Mouse (Mus musculus) A20 (cell line): Measurements from ENCODE around the gene Kcnk12.

Experiments
- DNase-seq: peaks from one replicate; pipeline ENCODE4 v3.0.0-alpha.2; 2011; ENCODE audit warnings: low read depth, low spot score

Gene Kcnk12

DNA sequence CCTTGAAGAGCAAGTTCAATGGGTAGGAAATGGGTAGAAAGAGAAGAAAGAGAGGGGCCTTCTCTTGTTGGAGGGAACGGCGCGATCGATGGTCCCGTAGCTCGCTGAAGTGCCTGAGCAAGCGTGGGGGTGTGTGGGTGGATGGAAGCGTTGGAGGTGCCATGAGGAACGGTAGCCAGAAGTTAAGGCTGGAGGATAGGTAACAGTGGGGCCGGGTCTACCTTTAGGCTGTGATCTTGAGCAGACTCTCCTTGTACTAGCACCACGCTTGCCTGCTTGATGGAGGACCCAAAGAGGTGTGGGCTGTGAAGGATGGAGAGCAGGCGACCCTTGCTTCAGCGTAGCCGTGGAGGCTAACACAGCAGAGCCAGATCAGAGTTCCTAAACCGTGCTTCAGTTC lies 12.1 kb downstream of the Kcnk12 start:
- no peak for DNase-seq

DNA sequence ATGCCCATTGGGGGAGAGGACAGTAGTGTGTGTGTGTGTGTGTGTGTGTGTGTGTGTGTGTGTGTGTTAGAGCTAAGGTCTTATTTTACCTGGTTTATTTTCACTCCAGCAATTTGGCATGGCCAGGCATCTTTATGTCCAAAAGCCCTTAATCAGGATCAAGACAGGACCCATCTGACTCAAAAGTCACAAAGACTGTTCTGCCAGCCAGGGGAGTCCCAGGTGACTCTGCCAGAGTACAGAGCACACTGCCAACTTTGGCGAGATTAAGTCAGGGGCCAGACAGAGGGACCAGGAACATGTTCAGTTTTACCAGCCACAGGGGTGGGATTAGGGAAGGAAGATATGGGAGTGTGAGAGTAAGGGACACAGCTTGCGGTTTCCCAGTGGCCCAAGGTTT lies 12.9 kb downstream of the Kcnk12 start:
- DNase-seq, result no peak

DNA sequence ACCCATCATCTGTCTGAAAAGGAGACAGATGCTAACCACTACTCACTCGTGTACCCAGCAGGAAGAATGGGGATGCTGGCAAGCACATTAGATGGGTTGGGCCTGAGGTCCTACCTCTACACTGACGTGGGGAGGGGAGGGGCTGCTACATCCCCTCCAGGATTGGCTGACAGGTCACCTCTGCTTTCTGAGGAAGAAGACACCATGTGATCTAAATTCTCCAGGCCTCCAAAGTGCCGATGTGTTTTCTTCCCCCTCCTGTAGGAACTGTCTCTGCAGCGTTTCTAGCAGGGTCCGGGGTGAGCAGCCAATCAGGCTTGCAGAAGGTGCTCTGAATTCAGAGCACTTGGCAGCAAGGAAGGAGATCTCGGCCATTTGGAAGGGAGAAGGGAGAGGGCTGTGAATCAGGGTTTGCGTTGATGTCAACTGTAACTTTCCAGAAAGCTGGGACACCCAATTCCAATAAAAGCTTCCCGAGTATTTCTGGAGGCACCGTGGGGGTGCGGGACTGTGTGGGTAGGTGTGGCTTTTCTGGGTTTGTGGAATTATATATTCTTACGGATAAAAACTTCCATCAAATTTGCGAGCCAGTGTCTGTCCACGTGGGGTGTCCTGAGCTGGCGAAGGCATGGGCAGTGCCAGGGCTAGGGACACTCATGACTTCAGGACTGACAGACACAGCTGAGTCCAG lies 13.5 kb downstream of the Kcnk12 start:
- no peak for DNase-seq

DNA sequence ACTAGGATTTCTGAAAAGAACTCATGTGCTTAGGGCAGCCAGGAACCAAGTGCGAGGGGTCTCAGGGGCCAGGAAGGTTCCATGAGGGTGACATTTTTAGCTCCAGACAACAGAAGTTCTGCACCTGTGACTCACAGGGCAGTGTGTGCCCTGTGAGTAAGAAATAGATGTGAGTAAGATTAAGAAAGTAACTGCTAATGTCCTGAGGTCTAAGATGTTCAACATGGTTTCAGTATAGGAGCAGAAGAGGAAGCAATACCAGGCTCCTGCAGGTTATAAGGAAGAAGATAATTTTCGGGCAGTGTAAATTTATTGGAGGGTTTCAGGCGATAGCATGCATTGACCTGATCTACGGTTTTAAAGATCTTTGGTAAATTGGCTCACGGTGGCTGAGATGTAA lies 16.6 kb downstream of the Kcnk12 start:
- peak; percentile 55 for DNase-seq

DNA sequence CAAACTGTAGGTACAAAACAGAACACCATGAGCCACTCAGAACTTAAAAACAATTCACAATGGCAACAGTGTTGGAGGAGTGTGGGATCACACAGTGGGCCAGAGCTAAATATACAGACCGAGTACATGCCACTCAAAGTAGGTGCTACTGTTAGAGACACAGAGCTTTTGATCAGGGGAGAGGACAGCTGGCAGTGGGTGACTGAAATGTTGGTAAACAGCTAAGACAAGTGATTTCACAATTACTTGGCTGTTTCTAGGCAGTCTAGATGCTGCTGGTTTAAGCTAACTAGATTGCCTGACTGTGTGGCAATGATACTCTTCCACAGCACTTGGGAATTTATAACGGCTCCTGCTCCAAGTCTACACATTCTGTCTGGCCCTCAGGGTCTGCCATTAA lies 17.6 kb downstream of the Kcnk12 start:
- no peak for DNase-seq

DNA sequence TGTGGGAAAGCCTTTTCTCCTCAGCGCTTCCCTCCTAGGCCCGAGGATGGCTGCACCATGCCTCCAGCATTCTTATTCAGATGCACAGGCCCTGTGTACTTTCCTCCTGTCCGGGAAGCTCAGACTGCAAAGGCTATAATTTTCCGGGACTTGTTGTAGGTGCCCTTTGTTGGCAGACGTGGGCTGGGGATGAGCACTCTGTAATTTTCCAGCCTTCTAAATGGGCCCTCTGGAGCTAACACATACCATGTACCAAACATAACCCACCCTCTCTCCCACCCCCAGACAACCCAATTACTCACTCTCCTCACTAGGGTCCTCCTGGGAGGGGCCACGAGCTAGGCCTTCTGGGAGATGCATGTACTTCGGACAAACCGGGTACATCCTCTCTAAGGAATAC lies 22.8 kb downstream of the Kcnk12 start:
- no peak for DNase-seq

DNA sequence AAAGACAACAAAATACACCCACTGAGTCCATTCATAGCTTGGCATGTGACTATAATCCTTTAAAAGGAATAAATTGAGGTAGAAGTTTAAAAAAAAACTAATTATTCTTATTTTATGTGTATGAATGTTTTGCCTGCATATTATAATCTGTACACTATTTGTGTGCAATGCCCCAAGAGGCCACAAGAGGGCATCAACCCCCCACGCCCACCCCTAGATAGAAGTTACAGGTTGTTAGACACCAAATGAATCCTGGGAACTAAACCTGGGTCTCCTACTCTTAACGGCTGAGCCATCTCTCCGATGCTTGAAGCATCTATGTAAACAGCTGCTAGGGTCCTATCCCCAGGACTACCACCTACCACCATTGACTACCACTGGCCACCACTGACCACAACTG lies 24.6 kb downstream of the Kcnk12 start:
- DNase-seq, result peak; percentile 63

DNA sequence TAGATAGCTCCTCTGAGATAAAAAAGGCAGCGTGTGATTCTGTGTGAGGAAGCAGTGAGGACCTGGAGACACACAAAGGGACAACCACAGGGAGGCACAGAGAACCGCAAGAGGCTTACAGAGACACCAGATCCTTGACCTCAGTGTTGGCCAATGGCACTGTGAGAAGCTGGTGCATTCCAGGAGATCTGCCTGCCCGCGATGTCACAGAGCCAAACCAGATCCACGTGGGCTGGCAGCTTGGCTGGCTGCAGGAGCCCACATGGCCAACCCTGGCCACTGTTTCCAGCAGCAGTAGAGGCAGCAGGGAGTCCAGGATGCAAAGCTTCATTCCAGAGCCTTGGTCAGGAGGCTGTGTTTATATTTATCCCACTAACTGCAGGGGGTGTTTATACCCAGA lies 27.0 kb downstream of the Kcnk12 start:
- no peak for DNase-seq

DNA sequence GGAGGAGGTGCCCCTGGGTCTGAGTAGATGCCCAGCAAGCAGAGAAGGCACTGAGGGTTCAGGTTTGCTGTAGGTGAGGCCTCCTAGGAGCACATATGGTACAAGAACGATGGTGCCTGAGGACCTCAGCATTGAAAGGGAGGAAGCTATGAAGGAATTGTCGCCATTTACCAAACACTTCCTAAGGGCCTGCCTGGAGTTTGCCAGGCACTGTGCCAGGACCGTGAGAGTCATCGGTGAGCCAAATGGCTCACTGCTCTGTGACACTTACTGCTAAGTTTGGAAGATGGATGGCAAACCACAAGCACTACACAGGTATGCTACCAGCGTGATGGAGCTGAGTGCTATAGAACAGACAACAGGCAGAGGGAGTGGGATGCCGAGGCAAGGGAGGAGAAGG lies 30.9 kb downstream of the Kcnk12 start:
- DNase-seq, result no peak

DNA sequence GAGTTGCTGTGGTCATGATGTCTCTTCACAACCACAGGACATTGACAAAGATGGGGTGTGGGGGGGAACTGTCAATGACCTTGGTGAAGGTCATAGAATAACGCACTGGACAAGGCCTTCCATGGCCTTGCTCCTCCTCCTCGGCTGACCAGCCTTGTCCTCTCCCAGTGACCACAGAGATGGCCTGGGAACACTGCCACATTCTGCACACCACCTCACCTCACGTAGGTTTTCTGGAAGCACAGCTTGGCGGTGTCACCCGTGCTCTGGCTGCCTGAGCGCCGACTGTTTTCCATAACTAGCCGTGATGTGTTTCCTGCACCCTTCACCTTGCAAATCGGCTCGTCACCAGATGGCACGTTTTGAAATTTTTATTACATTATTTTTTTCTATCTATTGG lies 32.8 kb downstream of the Kcnk12 start:
- DNase-seq, result no peak

DNA sequence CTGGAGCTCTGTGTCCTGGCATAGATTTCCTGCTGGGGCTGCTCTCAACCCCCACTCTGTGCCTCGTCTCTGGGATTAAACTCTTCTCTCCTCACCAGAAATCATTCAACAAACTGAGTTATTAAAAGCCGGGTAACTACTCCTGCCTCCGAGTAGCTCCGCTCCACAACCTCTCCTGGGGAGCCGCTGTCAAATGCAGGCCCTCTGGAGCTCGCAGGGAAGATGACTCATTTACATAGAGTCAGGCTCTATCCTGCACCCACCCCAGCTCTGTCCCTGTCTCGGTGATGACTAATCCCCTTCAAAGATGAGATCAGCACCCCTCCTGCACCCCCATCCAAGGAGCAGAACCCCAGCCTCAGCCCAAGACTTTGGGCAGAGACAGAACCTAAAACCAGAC lies 34.6 kb downstream of the Kcnk12 start:
- DNase-seq, result no peak

DNA sequence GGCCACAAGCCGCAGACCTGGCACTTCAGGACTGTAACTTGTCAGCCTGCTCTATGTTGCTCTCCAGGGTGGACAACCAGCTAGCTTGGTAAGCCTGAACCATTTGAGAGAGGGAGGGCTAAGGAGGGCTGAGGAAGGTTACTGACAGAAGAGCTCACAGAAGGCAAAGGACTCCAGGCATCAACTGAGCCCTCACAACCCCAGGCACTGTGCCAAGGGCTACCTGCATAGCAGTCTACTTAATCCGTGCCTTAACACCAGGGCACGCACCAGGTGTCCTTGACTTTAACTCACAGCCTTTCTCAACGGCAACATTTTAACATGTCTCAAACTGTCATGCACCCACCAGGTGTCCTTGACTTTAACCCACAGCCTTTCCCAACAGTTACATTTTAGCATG lies 37.5 kb downstream of the Kcnk12 start:
- DNase-seq, result no peak

DNA sequence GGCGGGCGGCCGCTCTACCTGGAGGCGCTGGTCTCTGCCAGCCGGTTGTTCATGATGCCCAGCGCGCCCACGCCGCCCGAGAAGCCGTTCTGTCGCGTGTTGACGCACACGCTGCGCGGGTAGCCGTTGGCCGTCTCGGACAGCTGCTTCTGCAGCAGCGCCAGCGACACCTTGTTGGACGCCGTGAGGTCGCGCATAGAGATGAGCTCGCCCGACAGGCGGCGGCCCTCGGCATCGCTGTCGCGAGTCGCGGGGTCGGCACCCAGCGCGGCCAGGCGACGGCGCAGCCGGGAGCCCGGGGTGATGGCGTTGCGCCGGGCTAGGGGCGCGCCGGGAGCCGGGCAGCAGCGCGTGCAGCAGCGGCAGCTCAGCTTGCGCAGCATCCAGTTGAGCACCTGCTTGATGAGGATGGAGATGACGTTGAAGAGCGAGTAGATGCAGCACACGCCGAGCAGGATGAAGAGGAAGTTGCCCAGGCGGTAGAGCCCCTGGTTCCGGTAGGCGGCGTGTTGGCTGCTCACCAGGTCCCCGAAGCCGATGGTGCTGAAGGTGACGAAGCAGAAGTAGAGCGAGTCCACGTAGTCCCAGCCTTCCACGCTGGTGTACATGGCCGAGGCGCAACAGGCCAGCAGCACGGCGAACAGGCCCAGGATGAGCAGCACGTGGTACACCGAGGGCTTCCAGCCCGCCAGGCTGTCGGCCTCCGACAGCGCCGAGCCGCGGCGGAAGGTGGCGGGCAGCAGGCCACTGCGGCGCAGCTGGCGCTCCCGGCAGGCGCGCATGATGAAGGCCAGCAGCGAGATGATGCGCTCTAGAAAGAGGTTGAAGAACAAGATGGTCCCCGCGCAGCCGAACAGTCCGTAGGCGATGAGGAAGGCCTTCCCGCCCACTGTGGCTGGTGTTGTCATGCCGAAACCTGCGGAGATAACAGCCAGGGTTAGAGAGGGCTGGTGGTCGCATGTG lies 51.6 kb downstream of the Kcnk12 start:
- peak; percentile 84 for DNase-seq

DNA sequence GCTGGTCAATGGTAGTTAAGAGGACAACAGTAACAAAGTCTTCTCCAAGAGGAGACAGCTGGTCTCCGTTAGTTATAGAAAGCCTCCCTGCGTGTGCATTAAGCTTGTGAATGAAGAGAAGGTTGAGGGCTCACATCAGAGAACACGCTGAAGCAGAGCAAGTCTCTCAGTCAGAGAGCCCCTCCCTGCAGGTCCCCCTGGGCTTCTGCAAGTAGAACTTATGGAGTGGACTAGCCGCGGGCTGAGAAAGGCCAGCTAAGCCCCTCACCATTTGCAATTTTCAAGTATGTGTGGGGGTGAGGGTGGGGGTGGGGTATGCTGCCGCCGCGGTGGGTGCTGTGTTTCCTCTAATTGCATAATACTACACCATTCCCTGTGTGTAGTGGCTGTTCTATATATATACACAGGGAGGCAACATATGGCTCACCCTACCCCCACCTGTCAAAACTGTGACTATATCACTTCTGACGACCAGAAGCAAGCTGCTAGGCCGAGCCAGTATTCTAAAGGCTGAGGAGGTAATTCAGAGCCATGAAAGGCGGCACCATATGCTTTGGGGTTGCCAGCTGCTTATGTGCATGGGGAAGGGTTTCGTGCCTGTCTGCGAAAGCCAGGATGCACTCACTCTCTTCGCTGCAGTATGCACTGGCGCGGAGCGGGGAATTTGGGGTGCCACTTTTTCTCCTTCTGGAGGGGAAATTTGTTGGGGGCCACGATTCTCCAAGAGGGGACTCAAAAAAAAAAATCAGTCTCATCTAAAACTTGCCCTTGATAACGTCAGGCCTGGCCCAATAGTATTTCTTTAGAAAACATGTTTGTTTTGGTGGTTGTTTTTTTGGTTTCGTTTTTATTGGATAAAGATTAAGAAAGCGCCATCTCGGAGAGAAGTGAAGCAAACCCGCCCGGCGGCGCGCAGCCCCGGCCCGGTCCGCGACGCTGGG lies 52.5 kb downstream of the Kcnk12 start:
- DNase-seq, result no peak

DNA sequence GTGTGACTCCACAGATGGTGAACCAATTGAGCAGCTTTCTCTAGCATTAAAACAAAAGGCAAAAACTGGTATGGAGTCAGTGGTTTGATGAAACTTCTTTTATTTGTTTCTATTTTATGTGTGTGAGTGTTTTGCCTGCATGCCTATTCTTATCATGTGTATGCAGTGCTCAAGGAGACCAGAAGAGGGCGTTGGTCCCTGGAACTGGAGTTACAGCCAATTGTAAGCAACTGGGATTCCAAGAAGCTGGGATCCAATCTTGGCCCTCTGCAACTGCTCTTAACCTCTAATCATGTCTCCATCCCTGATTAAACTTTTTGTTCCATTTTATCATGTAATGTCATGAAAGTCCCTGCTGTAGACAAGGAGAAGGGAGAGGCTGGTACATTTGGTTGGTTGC lies 58.0 kb downstream of the Kcnk12 start:
- DNase-seq, result no peak

DNA sequence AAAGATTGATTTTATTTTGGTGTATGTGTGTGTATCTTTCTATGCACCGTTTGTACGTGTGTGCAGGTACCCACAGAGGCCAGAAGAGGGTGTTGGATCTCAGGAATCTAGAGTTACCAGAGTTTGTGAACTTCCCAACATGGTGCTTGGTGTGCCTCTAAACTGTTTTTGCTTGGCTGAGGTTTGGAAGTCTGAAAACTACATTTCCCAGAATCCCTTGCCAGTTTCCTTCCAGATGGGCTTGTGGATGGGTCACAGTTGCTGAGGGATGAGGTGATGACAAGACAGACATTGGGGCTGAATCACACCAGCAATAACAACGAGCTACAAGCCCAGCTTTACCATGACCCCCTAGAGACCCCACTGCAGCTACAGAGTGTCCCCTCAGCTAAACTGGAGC lies 60.6 kb downstream of the Kcnk12 start:
- DNase-seq, result no peak

DNA sequence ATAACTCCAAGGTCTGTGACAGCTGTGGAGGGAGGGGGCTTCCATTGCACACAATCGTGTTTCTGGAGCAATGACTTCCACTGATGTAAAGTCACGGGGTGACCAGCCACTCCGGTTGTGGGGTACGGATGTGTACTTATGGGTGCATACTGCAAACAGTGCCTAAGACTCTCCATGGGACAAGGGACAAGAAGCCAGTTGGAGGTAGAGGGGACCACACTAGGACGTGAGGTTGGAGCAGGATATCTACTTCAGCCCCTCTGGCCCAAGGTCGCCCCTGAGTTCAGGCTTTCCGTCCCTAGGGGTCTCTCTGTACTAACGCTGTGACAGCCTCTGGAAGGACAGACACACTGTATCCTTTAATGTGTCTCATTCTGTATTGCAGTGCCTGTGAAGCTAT lies 63.3 kb downstream of the Kcnk12 start:
- no peak for DNase-seq

DNA sequence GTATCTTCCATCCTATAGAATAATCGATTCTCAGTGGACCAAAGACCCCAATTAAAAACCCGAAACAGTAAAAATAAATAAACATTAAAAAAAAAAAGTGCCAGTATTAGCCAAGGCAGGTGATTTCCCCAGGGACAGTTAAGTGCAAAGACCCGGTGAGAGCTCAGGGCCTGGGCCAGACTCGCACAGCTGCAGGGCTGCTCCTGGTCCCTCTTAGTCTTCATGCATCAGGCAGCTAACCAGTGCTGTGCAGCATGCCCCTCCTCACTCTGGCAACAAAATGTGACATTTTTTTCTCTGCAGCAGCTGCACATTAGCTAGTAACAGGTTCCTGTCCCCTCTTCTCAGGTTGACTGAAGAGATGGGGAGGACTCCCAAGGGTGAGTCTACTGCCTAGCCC lies 65.8 kb downstream of the Kcnk12 start:
- peak; percentile 84 for DNase-seq

DNA sequence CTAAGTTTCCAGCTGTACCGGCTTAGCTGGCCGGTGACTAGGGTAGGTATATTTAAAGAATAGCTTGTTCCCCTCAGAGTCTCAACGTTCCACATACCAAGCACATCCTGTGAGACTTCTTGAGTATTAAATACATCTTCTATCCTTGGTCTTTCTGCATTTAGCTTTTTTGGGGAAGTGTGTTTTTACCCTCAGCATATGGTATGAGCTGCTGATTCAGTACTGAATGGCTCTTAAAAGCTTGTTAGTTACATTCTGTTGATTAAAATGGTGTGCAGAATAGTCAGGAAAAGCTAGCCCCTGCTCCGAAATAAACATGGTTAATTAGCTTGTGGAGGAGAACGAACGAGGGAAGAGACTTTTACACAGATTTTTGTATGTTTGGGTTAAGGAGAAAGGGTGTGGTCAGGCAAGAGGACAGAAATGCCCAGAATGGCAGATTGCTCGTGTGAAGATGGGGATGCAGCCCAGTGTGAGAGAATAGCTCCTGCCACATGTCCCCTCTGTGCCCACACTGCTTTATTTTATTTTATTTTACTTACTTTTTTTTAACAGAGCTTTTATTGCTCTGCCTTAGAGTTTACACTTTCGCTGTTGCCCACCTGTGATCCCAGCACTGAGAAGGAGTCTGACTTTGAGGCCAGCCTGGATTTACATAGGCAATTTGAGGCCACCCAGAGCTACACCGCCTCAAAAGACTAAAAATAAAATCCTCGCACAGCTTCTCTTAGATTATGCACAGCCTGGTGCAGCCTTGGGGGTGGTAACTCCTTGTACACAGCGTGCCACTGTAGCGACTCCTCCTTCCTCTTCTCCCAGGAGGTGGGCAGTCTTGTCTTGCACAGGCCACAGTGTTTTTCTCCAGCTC lies 71.1 kb downstream of the Kcnk12 start:
- DNase-seq, result no peak

DNA sequence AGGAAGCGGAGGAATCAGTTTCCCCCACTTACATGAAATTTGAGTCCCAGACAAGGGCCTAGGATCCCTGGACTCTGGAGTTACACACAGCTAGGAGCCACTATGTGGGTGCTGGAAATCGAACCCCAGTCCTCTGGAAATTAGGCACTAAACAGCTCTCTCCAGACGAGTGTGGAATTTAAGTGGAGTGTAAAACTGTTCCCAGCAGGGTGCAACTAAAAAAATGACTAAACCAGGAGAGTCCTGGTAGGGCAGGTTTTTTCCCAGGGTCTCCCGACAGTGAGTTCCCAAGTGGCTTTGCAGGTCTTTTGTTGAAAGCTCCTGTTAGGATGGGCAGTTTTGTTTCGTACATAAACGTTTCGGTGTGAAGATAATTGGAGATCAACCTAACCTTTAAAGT lies 73.1 kb downstream of the Kcnk12 start:
- no peak for DNase-seq

DNA sequence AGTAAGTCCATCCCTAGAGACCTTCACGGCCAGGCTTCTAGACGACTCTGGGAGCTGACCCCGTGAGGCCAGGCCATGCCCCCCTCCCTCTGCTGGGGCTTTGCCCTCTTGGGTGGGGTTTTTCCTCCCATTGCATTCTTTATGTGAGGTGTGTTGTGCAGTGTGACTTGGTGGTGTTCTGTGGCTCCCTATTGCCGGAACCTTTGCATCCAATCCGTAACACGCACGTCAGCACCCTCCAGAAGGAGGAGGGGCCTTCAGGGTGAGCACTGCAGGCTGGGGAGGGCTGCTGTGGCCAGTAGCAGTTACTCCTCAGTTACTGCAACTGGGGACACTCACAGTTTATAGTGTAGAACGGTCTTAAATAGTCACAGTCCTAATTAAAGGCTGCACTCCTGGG lies 97.7 kb downstream of the Kcnk12 start:
- no peak for DNase-seq
